Mouse (Mus musculus): ENCODE measurements around the gene Ssh2.

DNA sequence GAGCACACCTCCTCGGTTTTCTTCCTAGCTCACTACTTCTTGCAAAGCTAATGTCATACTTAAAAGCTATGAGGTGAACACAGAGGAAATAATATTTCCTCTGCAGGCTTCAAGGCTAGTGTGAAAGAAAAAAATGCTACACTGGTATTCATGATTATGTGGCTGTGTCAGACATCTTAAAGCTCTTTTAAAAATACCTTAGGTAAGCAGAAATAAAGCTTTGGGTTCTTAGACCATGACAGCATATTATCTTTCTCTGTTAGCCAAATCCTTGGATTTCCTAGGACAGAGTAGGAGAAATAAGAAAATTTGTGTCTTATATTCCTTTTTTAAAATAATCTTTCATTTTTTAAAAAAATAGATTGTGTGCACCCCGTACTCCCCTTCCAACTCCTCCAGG is 179.5 kb downstream of the Ssh2 start:
- TF ChIP-seq CTCF (IDR thresholded peaks at IDR 0.05; ENCODE audit: borderline replicate concordance, insufficient read depth, low read length) (no peak), POLR2A (IDR thresholded peaks at IDR 0.05; ENCODE audit: low read depth, low read length) (no peak)
